Mouse (Mus musculus): ENCODE measurements around the gene Stx18. TPM values are rescaled to one million over a fixed set of nuclear protein-coding genes. Genes with fewer than 3 reads are reported as not detected.

Gene Stx18
- total RNA-seq, 2 experiments from 2014 or later, result 14.2 to 14.3 TPM

Other genes with a start within 250 kb of the Stx18 start
- 1 to 10 TPM; 1.3 to 1.8 TPM for gene Msx1, start 214.2 kb upstream of the Stx18 start, total RNA-seq (2021)
- gene Nsg1, start 121.2 kb downstream of the Stx18 start, total RNA-seq (2021), result 1 to 10 TPM; 1.2 to 2.1 TPM
- gene Zbtb49, start 181.7 kb downstream of the Stx18 start, total RNA-seq (2021), result 1 to 10 TPM; 1.9 to 3.1 TPM
- 10 to 100 TPM; 21.3 to 22.0 TPM for gene Lyar, start 181.7 kb downstream of the Stx18 start, total RNA-seq (2021)
- gene Tmem128, start 221.4 kb downstream of the Stx18 start, total RNA-seq (2021), result 1 to 10 TPM; 6.4 to 7.8 TPM
- gene Otop1, start 237.2 kb downstream of the Stx18 start, total RNA-seq (2021), result under 1 TPM; 0.27 to 0.71 TPM

Data from gastrocnemius, adult 18-20 months (tissue).